Mouse (Mus musculus) heart, adult 2 months (tissue): ENCODE data around the gene March4. TPM values are rescaled to one million over a fixed set of nuclear protein-coding genes. Genes with fewer than 3 reads are reported as not detected.

Experiments
- DNase-seq, 2 experiments: peaks; one replicate each; pipeline ENCODE4 v3.0.0; 2021
- H3K27ac ChIP-seq: fragments of 200-600 bp; 2 replicates; pipeline ENCODE4 v1.8.1; 2022
- H3K27me3 ChIP-seq: fragments of 200-500 bp; 2 replicates; pipeline ENCODE4 v1.6.1; 2012; ENCODE audit warnings: mild to moderate bottlenecking, low read length, inconsistent platforms, mixed read lengths; ENCODE audit not compliant: control insufficient read depth, insufficient read depth
- H3K36me3 ChIP-seq: fragments of 200-500 bp; 2 replicates; pipeline ENCODE4 v1.6.1; 2012; ENCODE audit warnings: low read length, inconsistent platforms; ENCODE audit not compliant: control insufficient read depth, insufficient read depth
- H3K4me1 ChIP-seq: fragments of 200-500 bp; 2 replicates; pipeline ENCODE4 v1.6.1; 2011; ENCODE audit warnings: low read length; ENCODE audit not compliant: control insufficient read depth, insufficient read depth
- H3K4me3 ChIP-seq: fragments of 200-600 bp; 2 replicates; pipeline ENCODE4 v1.8.1; 2022
- H3K79me2 ChIP-seq: fragments of 200-500 bp; replicated peaks from 2 replicates; pipeline ENCODE4 v1.6.1; 2012; ENCODE audit warnings: mild to moderate bottlenecking, inconsistent platforms, low read length, moderate library complexity, mixed read lengths; ENCODE audit not compliant: control insufficient read depth, insufficient read depth
- H3K9ac ChIP-seq: fragments of 200-500 bp; 2 replicates; pipeline ENCODE4 v1.6.1; 2012; ENCODE audit warnings: low read depth, mild to moderate bottlenecking, control low read depth, inconsistent platforms, low read length, mixed read lengths
- CTCF ChIP-seq: fragments of 200-600 bp; IDR thresholded peaks from 2 replicates; pipeline ENCODE4 v1.8.1; 2022; ENCODE audit warnings: antibody characterized with exemption, mild to moderate bottlenecking, moderate library complexity
- EP300 ChIP-seq: fragments of 200-500 bp; IDR thresholded peaks from 2 replicates; pipeline ENCODE4 v1.6.1; 2011; ENCODE audit warnings: low read depth, low read length, control low read depth; ENCODE audit not compliant: insufficient read depth
- POLR2A ChIP-seq: fragments of 200-500 bp; IDR thresholded peaks from 2 replicates; pipeline ENCODE4 v1.6.1; 2011; ENCODE audit warnings: mild to moderate bottlenecking, low read depth, low read length, control low read depth; ENCODE audit not compliant: insufficient read depth
- WGBS: fragments of 180-500 bp; shearing (Covaris S2); methylation state at CpG from one replicate; pipeline ENCODE4 v1.1.7; 2018; 5-methylcytosine and 5-hydroxymethylcytosine counted together
- intact Hi-C: fragments of 180-260 bp; cut with DNase I; formaldehyde crosslinking; loops from one replicate; pipeline ENCODE4 v1.15.1; 2025
- polyA plus RNA-seq: library from polyadenylated mRNA; depleted of rRNA; stranded (reverse); fragments of >200 nt; gene quantifications from 2 replicates; pipeline ENCODE4 v1.2.3, GENCODE M21; 2012
- total RNA-seq, 2 experiments: library from RNA; stranded (reverse); gene quantifications; 2 replicates each; pipeline ENCODE4 v1.2.3; 2021

The March4 gene
- total and polyA plus RNA-seq, 3 experiments = 0.12 TPM; not detected in 2

GRCm38 (mm10) chr1:72432579-72432978 lies 104.2 kb downstream of the March4 start:
- no peaks in the 10 kb centered on the region for H3K27me3 ChIP-seq
- no peaks in the 10 kb centered on the region for H3K79me2 ChIP-seq
- no peak for DNase-seq
- H3K9ac ChIP-seq = no peak overlapping the region
- no peaks in the 10 kb centered on the region for H3K36me3 ChIP-seq
- intact Hi-C loops = loop anchor here (10.0 kb wide), 1 partner anchor 142 kb away; no protein-coding TSS in a partner anchor
- H3K27ac ChIP-seq = no peak overlapping the region
- H3K4me1 ChIP-seq = no peaks in the 10 kb centered on the region
- WGBS = 83% methylated on average over 1 of the region's 1 CpGs
- no peak overlapping the region for H3K4me3 ChIP-seq
- TF ChIP-seq EP300 (no peak), POLR2A (no peak), CTCF (no peak)

- Histone ChIP-seq H3K79me2 (no peaks in the 10 kb centered on the region), H3K27me3 (no peaks in the 10 kb centered on the region), H3K36me3 (no peaks in the 10 kb centered on the region), H3K27ac (no peak overlapping the region), H3K4me1 (no peaks in the 10 kb centered on the region), H3K4me3 (no peak overlapping the region), H3K9ac (no peak overlapping the region)
- intact Hi-C loops = no loop called here
- WGBS = 87% methylated on average over 7 of the region's 7 CpGs
- TF ChIP-seq EP300 = no peak
- no peak for TF ChIP-seq POLR2A
- no peak for TF ChIP-seq CTCF
- no peak for DNase-seq
Observed at GRCm38 (mm10) chr1:72429107-72429807, 107.5 kb downstream of the March4 start.

GRCm38 (mm10) chr1:72428526-72428925 lies 108.2 kb downstream of the March4 start:
- intact Hi-C loops = no loop called here
- H3K9ac ChIP-seq = no peak overlapping the region
- no peaks in the 10 kb centered on the region for H3K27me3 ChIP-seq
- H3K4me3 ChIP-seq = no peak overlapping the region
- 88% methylated on average over 8 of the region's 8 CpGs for WGBS
- no peaks in the 10 kb centered on the region for H3K4me1 ChIP-seq
- H3K36me3 ChIP-seq = no peaks in the 10 kb centered on the region
- no peaks in the 10 kb centered on the region for H3K79me2 ChIP-seq
- no peak overlapping the region for H3K27ac ChIP-seq
- TF ChIP-seq EP300 (no peak), POLR2A (no peak), CTCF (no peak)
- no peak for DNase-seq

- intact Hi-C loops = no loop called here
- Histone ChIP-seq H3K27ac (no peak overlapping the region), H3K4me1 (no peaks in the 10 kb centered on the region), H3K79me2 (no peaks in the 10 kb centered on the region), H3K27me3 (no peaks in the 10 kb centered on the region), H3K9ac (no peak overlapping the region), H3K36me3 (no peaks in the 10 kb centered on the region), H3K4me3 (no peak overlapping the region)
- TF ChIP-seq EP300 (no peak), CTCF (no peak), POLR2A (no peak)
- 86% methylated on average over 4 of the region's 4 CpGs for WGBS
- DNase-seq = no peak
Observed at GRCm38 (mm10) chr1:72426456-72426855, 110.3 kb downstream of the March4 start.

GRCm38 (mm10) chr1:72422121-72422520 lies 114.6 kb downstream of the March4 start:
- Histone ChIP-seq H3K36me3 (no peaks in the 10 kb centered on the region), H3K27me3 (no peaks in the 10 kb centered on the region), H3K4me1 (no peaks in the 10 kb centered on the region), H3K79me2 (no peaks in the 10 kb centered on the region), H3K4me3 (no peak overlapping the region), H3K27ac (no peak overlapping the region), H3K9ac (no peak overlapping the region)
- intact Hi-C loops = no loop called here
- no peak for DNase-seq
- whole genome bisulfite sequencing = 87% methylated on average over 4 of the region's 4 CpGs
- TF ChIP-seq CTCF (no peak), EP300 (no peak), POLR2A (no peak)

GRCm38 (mm10) chr1:72420220-72420619 lies 116.5 kb downstream of the March4 start:
- intact Hi-C loops = no loop called here
- TF ChIP-seq EP300 = no peak
- no peak for TF ChIP-seq CTCF
- TF ChIP-seq POLR2A = no peak
- no peaks in the 10 kb centered on the region for H3K4me1 ChIP-seq
- 72% methylated on average over 2 of the region's 2 CpGs for WGBS
- no peaks in the 10 kb centered on the region for H3K79me2 ChIP-seq
- no peak overlapping the region for H3K9ac ChIP-seq
- H3K36me3 ChIP-seq = no peaks in the 10 kb centered on the region
- no peaks in the 10 kb centered on the region for H3K27me3 ChIP-seq
- H3K4me3 ChIP-seq = no peak overlapping the region
- no peak for DNase-seq
- H3K27ac ChIP-seq = no peak overlapping the region
